Mouse (Mus musculus) forebrain, postnatal 0 days (tissue): ENCODE measurements at regions not wholly inside any gene's neighbourhood (a gene's known extent, or its start where the extent isn't known, plus 50 kb on each side); places are given as distances from the start of the nearest gene placed in this dataset.
A peak's percentile ranks its signal among the peaks of the same experiment; 100 is the strongest.

Source experiments
- ATAC-seq: fragments of 200-750 bp; cut with Nextera tagmentation; 2 replicates; pipeline ENCODE4 v1.8.0; 2017; ENCODE audit warnings: mild to moderate bottlenecking, moderate library complexity
- DNase-seq: peaks from one replicate; pipeline ENCODE4 v3.0.0-alpha.2; 2015
- H3K27ac ChIP-seq: fragments of 300-500 bp; sonication (generic); 2 replicates; pipeline ENCODE4 v1.5.1; 2014; ENCODE audit warnings: low read depth, mild to moderate bottlenecking, antibody characterized with exemption, low read length, moderate library complexity, mixed read lengths
- H3K27me3 ChIP-seq: fragments of 300-500 bp; sonication (generic); 2 replicates; pipeline ENCODE4 v1.6.1; 2014; ENCODE audit warnings: mild to moderate bottlenecking, low read length, mixed read lengths; ENCODE audit not compliant: insufficient read depth
- H3K36me3 ChIP-seq: fragments of 300-500 bp; sonication (generic); 2 replicates; pipeline ENCODE4 v1.6.1; 2014; ENCODE audit warnings: mild to moderate bottlenecking, moderate library complexity; ENCODE audit not compliant: insufficient read depth
- H3K4me1 ChIP-seq: fragments of 300-500 bp; sonication (generic); 2 replicates; pipeline ENCODE4 v1.6.1; 2014; ENCODE audit warnings: antibody characterized with exemption; ENCODE audit not compliant: insufficient read depth
- H3K4me2 ChIP-seq: fragments of 300-500 bp; sonication (generic); 2 replicates; pipeline ENCODE4 v1.6.1; 2014; ENCODE audit warnings: low read depth, mild to moderate bottlenecking, moderate library complexity
- H3K4me3 ChIP-seq: fragments of 300-500 bp; sonication (generic); 2 replicates; pipeline ENCODE4 v1.5.1; 2014; ENCODE audit warnings: low read depth, low read length, mixed read lengths
- H3K9ac ChIP-seq: fragments of 300-500 bp; sonication (generic); 2 replicates; pipeline ENCODE4 v1.6.1; 2014; ENCODE audit warnings: mild to moderate bottlenecking
- H3K9me3 ChIP-seq: fragments of 300-500 bp; sonication (generic); 2 replicates; pipeline ENCODE4 v1.6.1; 2016; ENCODE audit warnings: low read length
- CTCF ChIP-seq: sonication (generic); IDR thresholded peaks from 2 replicates; pipeline ENCODE4 v1.5.1; 2016; ENCODE audit warnings: antibody characterized with exemption, control low read depth, low read depth
- WGBS: fragments of 180-500 bp; shearing (Covaris S2); extraction: QIAGEN DNeasy Blood & Tissue Kit; methylation state at CpG from one replicate; pipeline ENCODE4 v1.1.7; 2014; 5-methylcytosine and 5-hydroxymethylcytosine counted together

- no peaks in the 10 kb centered on the region for H3K36me3 ChIP-seq
- H3K4me2 ChIP-seq, result no peak overlapping the region
- 54% methylated on average over 3 of the region's 3 CpGs for WGBS
- H3K9me3 ChIP-seq, result no peaks in the 10 kb centered on the region
- DNase-seq (peak; percentile 72), ATAC-seq (peak; percentile 71; the same call in 1 of the 2 replicates)
- no peak overlapping the region for H3K4me3 ChIP-seq
- H3K27ac ChIP-seq, result no peak overlapping the region
- no peaks in the 10 kb centered on the region for H3K27me3 ChIP-seq
- H3K9ac ChIP-seq, result no peak overlapping the region
- TF ChIP-seq CTCF, result peak; percentile 77
- H3K4me1 ChIP-seq, result no peaks in the 10 kb centered on the region
Measured at GRCm38 (mm10) chr2:106318695-106319266, 315.4 kb upstream of the Dnajc24 start.

- H3K4me1 ChIP-seq, result no peaks in the 10 kb centered on the region
- no peak overlapping the region for H3K4me3 ChIP-seq
- H3K27me3 ChIP-seq, result no peaks in the 10 kb centered on the region
- WGBS, result 81% methylated on average over 6 of the region's 6 CpGs
- DNase-seq (no peak), ATAC-seq (no peak)
- no peak overlapping the region for H3K9ac ChIP-seq
- TF ChIP-seq CTCF, result no peak
- H3K27ac ChIP-seq, result no peak overlapping the region
- no peaks in the 10 kb centered on the region for H3K36me3 ChIP-seq
- no peaks in the 10 kb centered on the region for H3K9me3 ChIP-seq
- H3K4me2 ChIP-seq, result no peak overlapping the region
Measured at GRCm38 (mm10) chr2:106346781-106347180, 343.4 kb upstream of the Dnajc24 start.

GRCm38 (mm10) chr2:106347249-106347648 lies 343.9 kb upstream of the Dnajc24 start:
- no peak overlapping the region for H3K9ac ChIP-seq
- no peaks in the 10 kb centered on the region for H3K27me3 ChIP-seq
- 88% methylated on average over 7 of the region's 7 CpGs for WGBS
- H3K36me3 ChIP-seq, result no peaks in the 10 kb centered on the region
- ATAC-seq (no peak), DNase-seq (no peak)
- H3K9me3 ChIP-seq, result no peaks in the 10 kb centered on the region
- TF ChIP-seq CTCF, result no peak
- no peak overlapping the region for H3K4me2 ChIP-seq
- no peak overlapping the region for H3K27ac ChIP-seq
- H3K4me3 ChIP-seq, result no peak overlapping the region
- no peaks in the 10 kb centered on the region for H3K4me1 ChIP-seq

- TF ChIP-seq CTCF, result no peak
- WGBS, result 80% methylated on average over 3 of the region's 3 CpGs
- H3K4me1 ChIP-seq, result no peaks in the 10 kb centered on the region
- H3K4me2 ChIP-seq, result no peak overlapping the region
- H3K27ac ChIP-seq, result no peak overlapping the region
- no peak overlapping the region for H3K9ac ChIP-seq
- no peak overlapping the region for H3K4me3 ChIP-seq
- DNase-seq, result no peak
- no peaks in the 10 kb centered on the region for H3K9me3 ChIP-seq
- no peaks in the 10 kb centered on the region for H3K36me3 ChIP-seq
- ATAC-seq, result no peak
- H3K27me3 ChIP-seq, result no peaks in the 10 kb centered on the region
Measured at GRCm38 (mm10) chr2:106355565-106355964, 337.5 kb upstream of the Mpped2 start.

GRCm38 (mm10) chr2:106355984-106356547 lies 337.0 kb upstream of the Mpped2 start:
- H3K27ac ChIP-seq, result no peak overlapping the region
- ATAC-seq (peak; percentile 92), DNase-seq (peak; percentile 89)
- TF ChIP-seq CTCF, result peak; percentile 91
- no peak overlapping the region for H3K4me2 ChIP-seq
- no peak overlapping the region for H3K4me3 ChIP-seq
- no peaks in the 10 kb centered on the region for H3K27me3 ChIP-seq
- 26% methylated on average over 5 of the region's 5 CpGs for WGBS
- no peaks in the 10 kb centered on the region for H3K4me1 ChIP-seq
- no peak overlapping the region for H3K9ac ChIP-seq
- H3K36me3 ChIP-seq, result no peaks in the 10 kb centered on the region
- no peaks in the 10 kb centered on the region for H3K9me3 ChIP-seq

- Histone ChIP-seq H3K4me1 (no peaks in the 10 kb centered on the region), H3K36me3 (no peaks in the 10 kb centered on the region), H3K9ac (no peak overlapping the region), H3K4me2 (no peak overlapping the region), H3K4me3 (no peak overlapping the region), H3K9me3 (no peaks in the 10 kb centered on the region), H3K27me3 (no peaks in the 10 kb centered on the region), H3K27ac (no peak overlapping the region)
- ATAC-seq (no peak), DNase-seq (no peak)
- no peak for TF ChIP-seq CTCF
- WGBS, result 81% methylated on average over 5 of the region's 5 CpGs
Measured at GRCm38 (mm10) chr2:106368641-106369040, 324.4 kb upstream of the Mpped2 start.

GRCm38 (mm10) chr2:106383415-106384285 lies 309.4 kb upstream of the Mpped2 start:
- H3K9ac ChIP-seq, result no peak overlapping the region
- ATAC-seq (no peak), DNase-seq (peak; percentile 1)

More at GRCm38 (mm10) chr2:106383415-106384285, 309.4 kb upstream of the Mpped2 start:
- H3K36me3 ChIP-seq, result no peaks in the 10 kb centered on the region
- no peak for TF ChIP-seq CTCF
- no peak overlapping the region for H3K4me2 ChIP-seq
- no peaks in the 10 kb centered on the region for H3K9me3 ChIP-seq
- no peaks in the 10 kb centered on the region for H3K27me3 ChIP-seq
- H3K4me3 ChIP-seq, result no peak overlapping the region
- H3K27ac ChIP-seq, result no peak overlapping the region
- no peaks in the 10 kb centered on the region for H3K4me1 ChIP-seq
- 55% methylated on average over 14 of the region's 14 CpGs for WGBS
